Mouse (Mus musculus): ENCODE measurements at regions not wholly inside any gene's neighbourhood (a gene's known extent, or its start where the extent isn't known, plus 50 kb on each side); places are given as distances from the start of the nearest gene placed in this dataset.

DNA sequence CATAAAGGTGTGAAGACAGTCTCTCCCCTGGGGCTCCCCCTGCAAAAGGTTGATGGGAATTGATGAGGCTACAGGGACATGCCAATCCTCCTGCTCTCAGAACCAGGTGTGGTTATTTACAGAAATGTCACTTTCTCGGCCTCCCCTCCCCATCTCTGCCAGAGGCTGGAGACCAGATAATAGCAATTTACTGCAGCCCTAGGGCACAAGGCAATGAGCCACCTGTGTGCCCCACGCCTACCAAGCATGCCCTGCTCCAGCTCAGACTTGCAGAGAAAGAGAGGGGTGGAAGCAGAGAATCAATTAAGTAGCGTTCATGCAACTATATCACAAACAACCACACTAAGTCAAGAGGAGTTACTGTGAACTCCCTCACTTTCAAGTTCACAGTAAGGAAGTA is 75.5 kb upstream of the Galnt18 start:
- TF ChIP-seq CTCF (IDR thresholded peaks at IDR 0.05; ENCODE audit: low read depth, low read length) (no peak), POLR2A (IDR thresholded peaks at IDR 0.05; ENCODE audit: extremely low read depth, insufficient read depth, low read length) (no peak)
